Mouse (Mus musculus): ENCODE measurements around the gene Gemin2.
"Not testable (repeated sequence)": the region's sequence is repeated elsewhere in the genome, so short reads cannot be mapped to it uniquely, and the experiment has no call there.

Gene Gemin2

DNA sequence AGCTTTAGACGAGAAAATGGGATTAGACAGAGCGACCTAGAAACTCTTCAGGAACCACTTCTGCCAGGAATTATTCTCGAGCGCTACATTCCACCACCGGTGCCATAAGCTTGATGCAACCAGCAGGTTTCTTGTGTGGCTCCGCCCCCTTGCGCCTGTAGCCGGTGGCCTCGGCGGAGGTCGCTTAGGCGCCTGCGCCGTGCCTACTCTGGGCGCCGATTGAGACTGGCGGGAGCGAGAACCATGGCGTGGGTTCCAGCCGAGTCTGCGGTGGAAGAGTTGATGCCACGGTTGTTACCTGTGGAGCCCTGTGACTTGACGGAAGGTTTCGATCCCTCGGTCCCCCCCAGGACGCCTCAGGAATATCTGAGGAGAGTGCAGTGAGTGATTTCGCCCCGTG is at the start of gene Gemin2:
TSS of gene Gemin2 (plus strand) at position 160 of the 400 bp plus-strand sequence.
- peak; percentile 94 to 97 for DNase-seq (ENCODE audit: inconsistent age in 2 of 2, low spot score in 1 of 2)

- peak; percentile 11 to 40 for DNase-seq (ENCODE audit: inconsistent age in 2 of 2, low spot score in 1 of 2)
Measured at GRCm38 (mm10) chr12:58964583-58964982, 48.6 kb upstream of the Gemin2 start.

- DNase-seq (ENCODE audit: inconsistent age in 2 of 2, low spot score in 1 of 2): peak in 1 of 2 experiments; percentile 33
Measured at GRCm38 (mm10) chr12:58976966-58977365, 36.2 kb upstream of the Gemin2 start.

GRCm38 (mm10) chr12:58981178-58981661 is 32.0 kb upstream of the Gemin2 start:
- not testable (repeated sequence) for DNase-seq (ENCODE audit: inconsistent age in 2 of 2, low spot score in 1 of 2)

DNA sequence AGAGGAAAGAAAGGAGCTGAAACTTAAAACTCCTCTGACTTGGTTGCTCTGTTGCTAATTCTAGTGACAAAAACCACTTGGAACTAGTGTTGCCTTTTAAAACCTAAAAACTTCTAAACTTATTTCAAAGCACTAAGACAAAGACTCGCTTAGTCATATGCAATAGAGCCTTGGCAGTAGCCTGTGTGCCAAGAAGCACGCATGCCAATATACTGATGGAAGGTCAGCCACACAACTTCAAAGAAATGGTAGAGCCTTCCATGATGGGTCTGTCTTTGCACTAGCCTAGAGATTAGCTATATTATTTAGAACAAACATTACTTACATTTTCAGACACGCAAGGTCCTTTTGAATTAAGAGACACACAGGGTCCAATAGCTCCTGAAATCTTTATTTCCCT is 27.4 kb upstream of the Gemin2 start:
- DNase-seq (ENCODE audit: inconsistent age in 2 of 2, low spot score in 1 of 2): peak; percentile 37 to 71

DNA sequence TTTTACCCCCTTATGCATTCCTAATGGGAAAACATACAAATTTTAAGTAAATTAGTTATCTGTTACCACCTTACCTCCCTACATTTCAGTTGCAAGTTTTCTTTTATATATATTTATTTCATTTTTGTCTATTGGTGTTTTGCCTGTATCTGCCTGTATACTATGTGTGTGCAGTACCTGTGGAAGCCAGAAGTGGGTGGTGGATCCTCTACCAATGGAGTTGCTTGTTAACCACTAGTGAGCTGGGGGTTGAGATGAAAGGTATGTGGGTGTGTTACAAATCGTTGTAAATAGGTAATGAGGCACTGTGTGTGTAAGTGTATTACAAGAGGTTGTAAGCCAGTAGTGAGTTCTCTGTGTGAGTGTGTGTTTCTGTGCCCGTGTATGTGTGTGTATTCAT is 2.7 kb upstream of the Gemin2 start:
- DNase-seq (ENCODE audit: inconsistent age in 2 of 2, low spot score in 1 of 2): peak in 1 of 2 experiments; percentile 34

DNA sequence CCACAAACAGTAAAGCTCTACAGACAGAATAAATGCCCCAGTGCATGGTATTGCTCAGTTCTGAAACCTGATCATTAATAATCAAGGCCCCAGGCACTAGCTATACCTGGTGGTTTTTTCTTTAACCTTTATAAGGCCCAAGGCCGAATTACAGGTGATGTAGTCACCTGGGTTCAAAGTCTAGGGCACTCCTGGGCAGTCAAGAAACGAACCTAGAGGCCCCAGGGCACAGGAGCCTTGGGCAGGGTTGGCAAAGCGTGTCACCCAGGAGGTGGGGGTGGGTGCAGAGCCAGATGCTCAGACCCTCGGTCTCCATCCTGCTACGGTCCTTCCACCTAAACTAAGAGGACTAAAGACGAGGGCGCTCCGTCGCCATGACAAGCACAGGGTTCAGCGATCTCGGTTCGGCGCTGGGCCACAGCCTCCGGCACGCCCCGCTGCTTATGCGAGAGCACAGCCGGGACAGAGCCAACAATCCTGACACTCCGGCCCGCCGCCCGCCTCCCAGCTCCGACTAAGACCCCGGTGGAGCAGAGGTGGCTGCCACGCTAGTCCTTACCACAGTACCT is 1.8 kb upstream of the Gemin2 start:
- no peak for DNase-seq (ENCODE audit: inconsistent age in 2 of 2, low spot score in 1 of 2)

DNA sequence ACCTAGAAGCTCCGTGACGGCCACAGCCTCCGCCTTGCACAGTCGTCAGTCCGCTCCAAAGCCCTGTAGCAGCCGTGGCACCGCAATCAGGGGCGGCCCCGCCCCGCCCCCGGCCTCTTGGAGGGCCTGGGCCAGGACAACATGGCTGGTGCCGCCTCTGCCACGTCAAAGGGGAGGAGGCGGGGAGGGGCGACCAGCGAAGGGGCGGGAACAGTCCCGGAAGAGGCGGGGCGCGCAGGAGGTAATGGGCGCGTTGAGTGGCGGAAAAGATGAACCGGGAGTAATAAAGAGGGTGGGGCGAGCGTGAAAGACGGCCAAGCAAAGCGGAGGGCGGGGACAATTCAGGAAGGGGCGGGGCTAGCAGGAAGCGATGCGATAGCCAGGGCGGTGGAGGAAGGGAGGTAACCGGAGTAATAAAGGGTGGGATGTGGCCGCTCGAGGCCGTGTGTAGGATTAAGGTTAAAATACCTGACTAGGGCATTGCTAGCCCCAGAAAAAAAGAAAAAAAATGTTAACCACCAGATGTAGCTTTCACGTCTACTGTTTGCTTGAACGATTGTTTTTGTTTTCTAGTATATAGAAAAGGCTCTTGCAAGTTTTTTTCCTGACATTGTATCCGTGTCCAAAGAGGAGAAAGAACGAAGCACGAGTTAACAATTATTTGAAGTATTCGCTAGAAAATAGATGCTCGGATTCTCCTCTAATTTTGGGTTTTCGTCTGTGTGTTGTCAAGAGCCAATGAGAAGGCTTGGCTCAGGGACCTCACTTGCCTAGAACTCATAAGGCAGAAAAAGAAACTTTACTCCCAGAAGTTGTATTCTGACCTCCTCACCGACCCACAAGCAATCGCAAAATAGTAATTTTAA is 1.1 kb upstream of the Gemin2 start, which contains the start of gene Sec23a:
TSS of gene Sec23a (minus strand) at position 174 of the 866 bp plus-strand sequence.
- peak; percentile 100 for DNase-seq (ENCODE audit: inconsistent age in 2 of 2, low spot score in 1 of 2)

GRCm38 (mm10) chr12:59012710-59013091 is 492 bp upstream of the Gemin2 start:
- no peak for DNase-seq (ENCODE audit: inconsistent age in 2 of 2, low spot score in 1 of 2)

GRCm38 (mm10) chr12:59017970-59018369 is 4.8 kb downstream of the Gemin2 start:
- no peak for DNase-seq (ENCODE audit: inconsistent age in 2 of 2, low spot score in 1 of 2)

GRCm38 (mm10) chr12:59019891-59020290 is 6.7 kb downstream of the Gemin2 start:
- DNase-seq (ENCODE audit: inconsistent age in 2 of 2, low spot score in 1 of 2): no peak

GRCm38 (mm10) chr12:59021306-59021705 is 8.1 kb downstream of the Gemin2 start:
- DNase-seq (ENCODE audit: inconsistent age in 2 of 2, low spot score in 1 of 2): no peak

- peak in 1 of 2 experiments; percentile 39 for DNase-seq (ENCODE audit: inconsistent age in 2 of 2, low spot score in 1 of 2)
Measured at GRCm38 (mm10) chr12:59032101-59032500, 18.9 kb downstream of the Gemin2 start.

GRCm38 (mm10) chr12:59039162-59039970 is 26.2 kb downstream of the Gemin2 start:
- DNase-seq (ENCODE audit: inconsistent age in 2 of 2, low spot score in 1 of 2): no peak

DNA sequence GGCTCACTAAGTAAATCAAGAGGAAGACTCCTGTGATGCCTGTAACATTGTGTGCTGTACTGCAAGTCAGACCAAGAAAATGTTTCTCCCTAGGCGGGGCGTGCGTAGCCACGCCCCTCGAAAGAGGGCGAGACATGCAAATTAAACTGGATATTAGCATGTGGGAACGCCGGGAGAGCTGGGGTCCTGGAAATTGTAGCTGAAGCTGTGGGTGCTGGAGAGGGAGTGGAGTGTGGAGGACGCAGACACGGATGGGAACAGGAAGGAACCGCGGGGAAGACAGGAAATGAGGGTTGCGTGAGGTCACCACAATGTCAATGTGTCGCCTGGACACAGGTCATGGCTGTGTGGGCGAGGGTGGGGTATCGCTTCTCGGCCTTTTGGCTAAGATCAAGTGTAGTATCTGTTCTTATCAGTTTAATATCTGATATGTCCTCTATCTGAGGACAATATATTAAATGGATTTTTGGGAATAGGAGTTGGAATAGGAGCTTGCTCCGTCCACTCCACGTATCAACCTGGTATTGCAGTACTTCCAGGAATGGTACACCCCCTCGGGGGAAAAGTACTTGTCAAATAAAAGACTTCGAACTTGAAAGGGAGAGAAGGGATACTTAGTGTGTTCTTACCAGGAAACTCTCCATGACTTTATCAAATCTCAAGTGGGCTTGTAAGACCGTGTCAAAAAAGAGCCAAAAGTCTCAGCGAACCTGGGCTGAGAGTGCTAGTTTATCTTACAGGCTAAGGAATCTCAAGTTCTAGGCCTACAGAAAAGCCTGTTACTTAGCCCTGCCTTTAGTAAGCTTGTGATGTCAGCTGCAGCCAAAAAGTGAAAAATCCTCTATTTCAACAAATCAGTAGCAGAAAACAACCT is 27.0 kb downstream of the Gemin2 start:
- peak; percentile 38 to 77 for DNase-seq (ENCODE audit: inconsistent age in 2 of 2, low spot score in 1 of 2)

DNA sequence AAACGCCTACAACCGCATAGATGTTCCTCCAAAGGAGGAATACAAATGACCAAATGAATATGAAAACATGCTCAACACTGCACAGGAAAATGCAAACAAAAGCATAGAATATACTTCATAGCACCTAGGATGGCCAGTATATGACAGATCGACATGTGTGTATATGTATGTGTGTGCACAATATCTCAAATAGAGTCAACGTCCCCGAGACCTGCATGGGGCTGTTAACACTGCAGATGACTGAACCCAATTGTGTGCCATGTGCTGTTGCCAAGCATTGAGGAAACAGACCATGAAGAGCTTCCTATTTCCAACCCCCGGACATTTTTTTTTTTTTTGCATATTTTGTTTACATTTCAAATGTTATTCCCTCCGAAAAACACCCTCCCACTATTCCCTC is 27.7 kb downstream of the Gemin2 start:
- peak in 1 of 2 experiments; percentile 25 for DNase-seq (ENCODE audit: inconsistent age in 2 of 2, low spot score in 1 of 2)

GRCm38 (mm10) chr12:59052470-59052869 is 39.3 kb downstream of the Gemin2 start:
- no peak for DNase-seq (ENCODE audit: inconsistent age in 2 of 2, low spot score in 1 of 2)

- DNase-seq (ENCODE audit: inconsistent age in 2 of 2, low spot score in 1 of 2): no peak
Measured at GRCm38 (mm10) chr12:59053166-59053565, 40.0 kb downstream of the Gemin2 start.

GRCm38 (mm10) chr12:59053976-59054375 is 40.8 kb downstream of the Gemin2 start:
- no peak for DNase-seq (ENCODE audit: inconsistent age in 2 of 2, low spot score in 1 of 2)

- DNase-seq (ENCODE audit: inconsistent age in 2 of 2, low spot score in 1 of 2): peak in 1 of 2 experiments; percentile 37
Measured at GRCm38 (mm10) chr12:59055196-59055850, 42.1 kb downstream of the Gemin2 start.

All from adrenal gland, adult (tissue).